Mouse (Mus musculus) gastrocnemius, adult 18-20 months (tissue): Measurements from ENCODE around the gene Prcc. TPM values are rescaled to one million over a fixed set of nuclear protein-coding genes. Genes with fewer than 3 reads are reported as not detected.

Source experiments
- DNase-seq: peaks from one replicate; pipeline ENCODE4 v3.0.0; 2021; ENCODE audit warnings: low spot score
- long read RNA-seq, 2 experiments: library from polyadenylated mRNA; stranded (forward); transcript quantifications; one replicate each; pipeline ENCODE4 v2.0.0; 2021
- total RNA-seq, 2 experiments: library from RNA; stranded (reverse); gene quantifications; 2 replicates each; pipeline ENCODE4 v1.2.3; 2021

The Prcc gene
- total RNA-seq = 10 to 100 TPM; 48.3 to 55.2 TPM
- long read RNA-seq, experiment 1, transcript Prcc-201 (7 exons, 2,099 nt) = major isoform, 21 of 25 reads
- long read RNA-seq, experiment 1, partial matches to known transcripts = 4 of 25 reads
- long read RNA-seq, experiment 1, other reads (novel, unspliced or antisense) = 0 of 25 reads
- long read RNA-seq, experiment 2, transcript Prcc-201 (7 exons, 2,099 nt) = major isoform, 26 of 29 reads
- long read RNA-seq, experiment 2, partial matches to known transcripts = 3 of 29 reads
- long read RNA-seq, experiment 2, other reads (novel, unspliced or antisense) = 0 of 29 reads

- DNase-seq = peak; percentile 95
Measured at GRCm38 (mm10) chr3:87885281-87886003, at the start of gene Prcc. Gene Prcc (minus strand): TSS chr3:87885608.

GRCm38 (mm10) chr3:87935201-87935600 lies 49.8 kb upstream of the Prcc start:
- DNase-seq = no peak

DNA sequence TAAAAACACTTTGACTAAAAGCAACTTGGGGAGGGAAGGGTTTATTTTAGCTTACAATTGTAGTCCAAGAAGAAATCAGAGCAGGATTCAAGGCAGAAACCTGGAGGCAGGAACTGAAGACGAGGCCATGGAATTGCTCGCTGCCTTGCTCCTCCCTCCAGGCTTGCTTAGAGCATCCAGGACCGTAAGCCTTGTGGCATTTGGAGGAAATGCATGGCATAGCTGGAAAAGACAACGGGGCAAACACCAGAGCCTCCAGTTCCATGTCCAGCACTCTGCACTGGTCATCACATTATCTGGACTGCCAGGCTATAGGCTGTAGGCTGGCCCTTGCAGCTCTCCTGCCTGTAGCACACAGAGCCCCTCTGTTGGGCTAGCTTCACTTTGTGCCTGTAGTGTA lies 49.1 kb upstream of the Prcc start:
- DNase-seq = no peak

GRCm38 (mm10) chr3:87934026-87934425 lies 48.6 kb upstream of the Prcc start:
- DNase-seq = no peak

DNA sequence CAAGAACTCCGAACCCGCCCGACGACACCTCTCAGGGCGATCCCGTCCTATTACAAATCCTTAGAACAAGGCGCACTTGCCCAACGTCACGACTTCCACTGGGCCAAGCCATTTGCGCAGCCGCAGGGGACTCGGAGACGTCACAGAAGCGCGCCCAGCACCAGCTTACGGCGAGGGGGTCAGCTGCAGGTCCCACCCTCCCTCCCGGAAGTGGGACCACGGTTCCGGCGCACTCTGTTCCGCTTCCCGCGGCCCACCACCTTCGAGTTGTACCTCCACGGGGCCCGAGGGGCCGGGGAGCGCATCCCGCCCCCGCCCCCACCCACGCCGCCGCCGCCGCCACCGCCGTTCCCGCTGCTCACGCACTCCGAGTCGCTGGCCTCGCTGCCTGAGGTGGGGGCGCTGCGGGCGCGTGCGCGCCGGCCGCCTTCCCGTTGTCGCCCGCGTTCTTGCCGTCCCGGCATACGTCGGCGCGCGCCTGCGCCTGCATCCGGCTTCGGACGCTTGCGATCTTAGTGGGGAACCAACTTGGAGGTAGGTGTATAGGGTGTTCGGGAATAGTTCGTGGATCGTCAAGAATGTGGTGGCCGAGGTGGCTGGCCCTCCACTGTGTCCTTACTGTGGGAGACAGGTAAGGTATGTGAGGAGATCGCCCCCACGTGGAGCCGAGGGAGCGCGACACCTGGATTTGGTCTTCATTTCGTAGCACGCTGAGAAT lies 44.8 kb upstream of the Prcc start, which contains the start of the genes Isg20l2 and Rrnad1:
Gene Isg20l2, plus strand, starts transcription at position 237 of the 718 bp plus-strand sequence.
Gene Rrnad1, minus strand, starts transcription at position 640 of the 718 bp plus-strand sequence.
- DNase-seq = peak; percentile 97

DNA sequence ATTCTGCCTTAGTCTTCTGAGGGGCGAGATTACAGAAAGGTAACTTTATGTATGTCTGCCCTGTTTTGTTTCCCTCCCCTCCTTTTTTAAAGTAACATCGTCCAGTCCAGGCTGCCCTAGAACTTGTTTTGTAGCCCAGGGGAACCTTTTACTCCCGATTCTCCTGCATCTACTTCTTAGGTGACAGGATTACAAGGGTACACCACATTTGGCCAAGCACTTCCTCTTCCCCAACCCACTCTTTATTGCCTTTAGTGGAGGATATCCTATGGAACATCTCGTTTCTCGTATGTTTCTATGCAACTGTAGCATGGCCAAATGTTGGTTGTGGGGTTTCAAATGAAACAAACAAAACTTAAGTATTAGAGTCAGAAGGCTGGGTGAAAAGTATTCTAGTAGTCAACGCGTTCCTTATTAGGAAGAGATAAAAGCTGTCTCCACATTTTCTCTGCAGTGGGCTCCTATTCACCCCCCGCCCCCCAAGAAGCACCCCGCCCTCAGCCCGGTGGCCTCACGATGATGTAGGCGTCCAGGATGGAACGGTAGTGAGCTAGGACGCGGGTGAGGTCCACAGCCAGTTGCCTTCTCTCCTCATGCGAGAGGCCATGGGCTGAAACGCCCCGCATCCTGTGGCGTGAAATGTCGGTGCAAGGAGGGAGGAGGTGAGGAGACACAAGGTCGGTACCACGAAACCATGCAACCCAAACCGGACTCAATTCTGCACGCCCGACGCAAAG lies 44.1 kb upstream of the Prcc start:
- DNase-seq = no peak

- DNase-seq = no peak
Measured at GRCm38 (mm10) chr3:87927452-87927851, 42.0 kb upstream of the Prcc start.

GRCm38 (mm10) chr3:87924996-87925395 lies 39.6 kb upstream of the Prcc start:
- DNase-seq = no peak

DNA sequence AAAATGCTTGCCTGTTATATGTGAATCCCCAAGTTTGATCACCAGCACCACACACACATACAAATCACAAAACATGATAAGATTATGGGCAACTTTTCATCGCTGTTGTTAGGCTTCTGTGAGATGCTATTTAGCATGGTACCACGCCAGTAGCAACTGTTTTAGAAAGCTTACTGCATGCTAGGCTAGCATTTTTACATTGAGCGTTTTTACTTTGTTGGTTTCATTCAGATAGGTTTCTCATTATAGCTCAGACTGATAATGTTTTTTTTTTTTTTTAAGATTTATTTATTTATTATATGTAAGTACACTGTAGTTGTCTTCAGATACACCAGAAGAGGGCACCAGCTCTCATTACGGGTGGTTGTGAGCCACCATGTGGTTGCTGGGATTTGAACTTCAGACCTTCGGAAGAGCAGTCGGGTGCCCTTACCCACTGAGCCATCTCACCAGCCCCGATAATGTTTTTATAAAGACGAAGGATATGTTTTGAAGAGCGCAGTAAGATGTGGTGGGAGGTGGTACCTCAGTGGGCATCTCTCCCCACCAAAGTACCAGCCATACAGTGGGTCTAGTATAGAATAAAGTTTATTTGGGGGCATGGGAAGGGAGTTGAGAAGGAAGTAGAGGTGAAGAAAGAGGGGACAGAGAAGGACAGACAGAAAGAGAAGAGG lies 35.0 kb upstream of the Prcc start:
- no peak for DNase-seq

- peak; percentile 86 for DNase-seq
Measured at GRCm38 (mm10) chr3:87919336-87920108, 34.1 kb upstream of the Prcc start, which contains the start of gene Mrpl24. Gene Mrpl24 (plus strand): TSS chr3:87919506.

DNA sequence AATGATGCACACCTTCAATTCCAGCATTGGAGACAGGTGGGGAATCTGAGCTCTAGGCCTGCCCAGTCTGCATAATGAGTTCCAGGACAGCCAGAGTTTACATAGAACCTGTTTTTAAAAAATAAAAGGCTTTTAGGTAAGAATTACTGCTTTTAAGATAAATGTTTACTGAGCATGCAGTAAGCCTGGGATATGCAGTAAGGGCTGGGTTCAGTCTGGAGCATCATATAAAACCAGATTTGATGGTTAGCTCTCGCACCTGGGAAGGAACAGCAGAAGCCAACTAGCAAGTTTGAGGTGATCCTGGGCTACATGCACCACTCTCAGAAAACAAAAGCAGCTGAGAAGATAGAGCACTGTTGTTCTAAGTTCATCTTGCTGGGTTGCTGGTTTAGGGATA lies 33.1 kb upstream of the Prcc start:
- no peak for DNase-seq

DNA sequence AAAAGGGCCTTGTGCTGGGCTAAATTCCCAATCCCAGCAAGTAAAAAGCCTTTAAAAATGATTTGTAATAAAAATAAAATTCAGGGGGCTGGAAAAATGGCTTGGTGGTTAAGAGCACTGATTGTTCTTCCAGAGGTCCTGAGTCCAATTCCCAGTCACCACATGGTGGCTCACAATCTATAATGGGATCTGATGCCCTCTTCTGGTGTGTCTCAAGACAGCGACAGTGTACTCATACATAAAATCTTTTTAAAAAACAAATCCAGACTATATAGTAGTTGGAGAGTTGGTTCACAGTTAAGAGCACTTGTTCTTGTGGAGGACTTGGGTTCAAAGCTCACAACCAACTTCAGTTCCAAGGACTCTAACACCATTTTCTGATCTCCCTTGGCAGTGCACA lies 31.6 kb upstream of the Prcc start:
- no peak for DNase-seq

DNA sequence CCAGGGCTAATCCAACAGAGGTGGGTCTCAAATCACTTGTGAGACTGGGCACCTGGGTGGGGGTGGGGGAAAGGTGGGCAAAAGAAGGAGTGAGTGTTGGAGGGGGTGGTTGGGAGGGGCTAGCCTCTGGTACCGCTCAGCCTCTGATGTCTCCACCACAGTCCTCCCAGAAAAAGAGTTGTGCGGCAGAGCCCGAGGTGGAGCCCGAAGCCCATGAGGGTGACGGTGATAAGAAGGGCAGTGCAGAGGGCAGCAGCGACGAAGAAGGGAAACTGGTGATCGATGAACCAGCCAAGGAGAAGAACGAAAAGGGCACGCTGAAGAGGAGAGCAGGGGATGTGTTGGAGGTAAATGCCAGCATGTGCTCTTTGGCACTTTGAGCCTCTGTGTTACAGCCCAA lies 28.5 kb upstream of the Prcc start:
- no peak for DNase-seq

DNA sequence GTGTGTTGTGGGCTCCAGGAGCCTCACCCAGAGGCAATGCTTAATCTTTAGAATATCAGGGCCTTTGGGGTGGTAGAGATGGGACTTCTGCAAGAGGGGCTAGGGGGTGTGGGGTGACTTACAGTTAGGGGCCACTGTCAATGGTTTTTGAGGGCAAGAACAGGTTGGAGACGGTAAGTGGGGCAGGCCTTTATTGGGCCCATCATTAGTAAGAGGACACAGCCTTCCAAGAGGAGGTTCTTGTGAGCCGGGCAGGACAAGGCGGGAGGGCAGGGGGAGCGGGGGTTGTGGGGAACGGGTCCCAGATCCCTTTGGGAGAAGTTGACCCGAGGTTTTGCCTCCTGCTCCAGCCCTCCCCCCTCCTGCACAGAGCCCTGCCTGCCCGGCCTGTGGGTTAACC lies 28.1 kb upstream of the Prcc start:
- DNase-seq = no peak

GRCm38 (mm10) chr3:87910573-87911141 lies 25.2 kb upstream of the Prcc start:
- DNase-seq = peak; percentile 83

GRCm38 (mm10) chr3:87909874-87910273 lies 24.5 kb upstream of the Prcc start:
- no peak for DNase-seq

GRCm38 (mm10) chr3:87909381-87909780 lies 24.0 kb upstream of the Prcc start:
- DNase-seq = no peak

GRCm38 (mm10) chr3:87907906-87908305 lies 22.5 kb upstream of the Prcc start:
- no peak for DNase-seq

DNA sequence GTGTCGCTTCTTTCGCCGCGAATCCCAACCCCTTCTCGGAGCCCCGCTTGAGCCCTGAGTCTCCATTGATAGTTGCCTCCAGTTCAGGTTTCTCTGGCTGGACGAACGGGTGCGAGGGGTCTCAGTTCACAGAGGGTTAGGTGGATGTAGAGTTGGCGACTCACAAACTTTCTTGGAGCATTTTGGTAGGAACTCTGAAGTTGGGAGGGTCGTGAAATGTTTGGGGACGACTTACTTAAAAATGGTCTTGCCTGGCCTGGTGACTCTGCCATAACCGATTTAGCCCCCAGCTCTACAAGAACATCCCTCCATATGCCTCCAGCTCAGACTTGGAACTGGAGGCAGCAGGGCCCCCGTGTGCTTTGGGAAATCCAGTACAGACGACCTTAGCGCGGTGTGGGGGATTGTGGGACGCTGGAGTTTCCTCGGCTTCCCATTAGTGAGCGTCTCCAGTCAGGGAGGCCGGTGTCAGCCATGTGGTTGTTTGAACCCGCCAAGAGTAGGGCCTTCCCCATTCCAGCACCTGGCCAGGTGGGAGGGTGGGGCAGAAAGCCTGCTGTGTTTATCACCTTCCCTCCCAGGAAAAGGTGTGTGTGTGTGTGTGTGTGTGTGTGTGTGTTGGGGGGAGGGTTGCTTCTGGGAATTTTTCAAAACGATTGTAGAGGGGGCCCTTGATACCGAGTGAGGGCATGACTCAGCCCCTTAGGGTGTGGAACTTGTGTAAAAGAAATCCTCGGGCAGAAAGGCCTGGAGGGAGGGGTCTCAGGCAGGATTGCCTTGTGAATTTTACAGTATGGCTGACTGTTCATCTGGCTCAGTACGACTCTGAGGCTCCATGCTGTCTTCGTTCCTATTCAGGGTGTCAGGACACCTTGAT lies 21.8 kb upstream of the Prcc start:
- DNase-seq = peak; percentile 37
